In the genomic region with DNA sequence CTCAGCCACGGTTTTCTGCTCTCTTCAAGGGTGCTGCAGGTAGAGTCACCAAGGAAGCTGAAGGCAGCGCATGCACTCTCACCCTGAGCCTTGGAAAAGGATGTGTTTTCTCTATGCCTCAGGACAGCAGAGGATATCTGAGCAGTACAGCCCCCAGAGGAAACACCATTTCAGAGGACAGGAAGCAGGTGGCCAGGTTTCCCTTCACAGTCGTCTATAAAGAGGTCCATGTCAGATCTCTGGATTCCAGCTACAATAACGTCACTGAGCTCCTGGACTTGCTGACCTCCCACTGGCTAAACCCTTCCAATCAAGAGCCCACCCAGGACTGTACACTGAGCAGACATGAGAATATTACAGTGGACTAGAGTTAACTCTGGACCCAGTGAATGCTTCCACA, we compare ENCODE assay signal across 17 mouse cellular contexts.
DNase-seq lines count a peak whose midpoint lies in the region; ATAC-seq and TF ChIP-seq lines count a peak whose summit lies in the region.
"Had no signal": no experiment of that assay in that cellular context is flagged by ENCODE, and none has a peak within 500 bp of the region (broad histone marks: within the 10 kb centered on the region; RNA-seq: fewer than 3 reads in every experiment).

No protein-coding gene starts in this region.

- DNase-seq in heart, adult 11 months, result peak; percentile 96
- DNase-seq in kidney, adult 2 months, result no peak
- peak; percentile 25 for DNase-seq in 416B (ENCODE audit: low read depth)
- no peak for DNase-seq in spleen, adult 18-20 months
- DNase-seq in ovary, postnatal 14 days (ENCODE audit: low spot score), result no peak
- DNase-seq: adrenal gland, postnatal 25 days; cerebellum, postnatal 25 days; kidney, postnatal 36 days; thymus, adult 2 months had no signal

- no peaks in the 10 kb centered on the region for H3K9me3 ChIP-seq in heart, embryonic 11.5 days (replicated peaks; ENCODE audit: control insufficient read depth, low read length)
- H3K9me3 ChIP-seq in kidney, embryonic 16.5 days (ENCODE audit: low read length), result no peaks in the 10 kb centered on the region
- no peaks in the 10 kb centered on the region for H3K9me3 ChIP-seq in heart, embryonic 16.5 days (replicated peaks; ENCODE audit: control insufficient read depth, low read length)
- H3K9me3 ChIP-seq: embryonic facial prominence, embryonic 13.5 days; forebrain, embryonic 10.5 days; G1E; liver, embryonic 12.5 days; neural tube, embryonic 13.5 days had no signal

- H3K36me3 ChIP-seq in heart, embryonic 11.5 days (ENCODE audit: control insufficient read depth, insufficient read depth, low read length), result no peaks in the 10 kb centered on the region
- H3K36me3 ChIP-seq in kidney, embryonic 16.5 days (ENCODE audit: insufficient read depth, low read length), result no peaks in the 10 kb centered on the region
- H3K36me3 ChIP-seq in kidney, adult 2 months (ENCODE audit: control insufficient read depth, insufficient read depth, low read length), result no peaks in the 10 kb centered on the region
- H3K36me3 ChIP-seq in heart, embryonic 16.5 days (ENCODE audit: control insufficient read depth, insufficient read depth), result no peaks in the 10 kb centered on the region
- H3K36me3 ChIP-seq: embryonic facial prominence, embryonic 13.5 days; forebrain, embryonic 10.5 days; G1E; liver, embryonic 12.5 days; neural tube, embryonic 13.5 days had no signal

- no peak overlapping the region for H3K27ac ChIP-seq in heart, embryonic 11.5 days (ENCODE audit: low read depth, low read length)
- peak overlapping the region; percentile 41 for H3K27ac ChIP-seq in kidney, embryonic 16.5 days (ENCODE audit: low read length)
- H3K27ac ChIP-seq in kidney, adult 2 months (ENCODE audit: insufficient read depth, low read depth, low read length), result no peak overlapping the region
- peak overlapping the region; percentile 28; the same call in 1 of the 2 replicates for H3K27ac ChIP-seq in heart, embryonic 16.5 days (ENCODE audit: low read length)
- H3K27ac ChIP-seq: embryonic facial prominence, embryonic 13.5 days; liver, embryonic 12.5 days; neural tube, embryonic 13.5 days had no signal

- H3K9ac ChIP-seq in heart, embryonic 11.5 days (ENCODE audit: low read depth, low read length), result no peak overlapping the region
- H3K9ac ChIP-seq in kidney, embryonic 16.5 days (replicated peaks; ENCODE audit: low read length), result no peak overlapping the region
- no peak overlapping the region for H3K9ac ChIP-seq in heart, embryonic 16.5 days (ENCODE audit: low read length)
- H3K9ac ChIP-seq: embryonic facial prominence, embryonic 13.5 days; liver, embryonic 12.5 days; neural tube, embryonic 13.5 days had no signal

- peaks cover 12% of the 10 kb centered on the region for H3K4me1 ChIP-seq in heart, embryonic 11.5 days (ENCODE audit: control insufficient read depth, insufficient read depth, low read length)
- H3K4me1 ChIP-seq in kidney, embryonic 16.5 days (ENCODE audit: insufficient read depth, low read length), result peaks cover 47% of the 10 kb centered on the region
- peaks cover 13% of the 10 kb centered on the region for H3K4me1 ChIP-seq in kidney, adult 2 months (ENCODE audit: control insufficient read depth, insufficient read depth, low read length)
- H3K4me1 ChIP-seq in heart, embryonic 16.5 days (ENCODE audit: control insufficient read depth, insufficient read depth, low read length), result peaks cover 9% of the 10 kb centered on the region

- H3K4me2 ChIP-seq in heart, embryonic 11.5 days, result no peak overlapping the region
- H3K4me2 ChIP-seq in kidney, embryonic 16.5 days (replicated peaks; ENCODE audit: low read depth, low read length), result no peak overlapping the region
- H3K4me2 ChIP-seq in heart, embryonic 16.5 days (ENCODE audit: low read depth, low read length), result no peak overlapping the region
- H3K4me2 ChIP-seq: embryonic facial prominence, embryonic 13.5 days; liver, embryonic 12.5 days; neural tube, embryonic 13.5 days had no signal

- no peak for TF ChIP-seq CTCF in kidney, adult 2 months (conservative IDR thresholded peaks at IDR 0.05; ENCODE audit: insufficient read depth, insufficient read length, low read depth, low read length)

- no peak overlapping the region for H3K4me3 ChIP-seq in heart, embryonic 11.5 days (ENCODE audit: low read depth, low read length)
- no peak overlapping the region for H3K4me3 ChIP-seq in kidney, embryonic 16.5 days (ENCODE audit: low read length)
- H3K4me3 ChIP-seq in kidney, adult 2 months (ENCODE audit: insufficient read depth, low read depth, low read length), result no peak overlapping the region
- no peak overlapping the region for H3K4me3 ChIP-seq in heart, embryonic 16.5 days (ENCODE audit: low read length)
- H3K4me3 ChIP-seq: embryonic facial prominence, embryonic 13.5 days; forebrain, embryonic 10.5 days; liver, embryonic 12.5 days; neural tube, embryonic 13.5 days had no signal

- WGBS in heart, embryonic 11.5 days (ENCODE audit: insufficient replicate concordance), result 31% methylated on average over 4 of the region's 4 CpGs
- 21% methylated on average over 4 of the region's 4 CpGs for WGBS in kidney, embryonic 16.5 days
- 32% methylated on average over 4 of the region's 4 CpGs for WGBS in kidney, adult 2 months
- 45% methylated on average over 4 of the region's 4 CpGs for WGBS in heart, embryonic 16.5 days

- no peaks in the 10 kb centered on the region for H3K27me3 ChIP-seq in heart, embryonic 11.5 days (ENCODE audit: control insufficient read depth, insufficient read depth, low read length)
- no peaks in the 10 kb centered on the region for H3K27me3 ChIP-seq in kidney, embryonic 16.5 days (ENCODE audit: insufficient read depth, low read length)
- H3K27me3 ChIP-seq in kidney, adult 2 months (replicated peaks; ENCODE audit: control insufficient read depth, insufficient read depth, low read length), result no peaks in the 10 kb centered on the region
- H3K27me3 ChIP-seq in heart, embryonic 16.5 days (ENCODE audit: control insufficient read depth, insufficient read depth, low read length), result no peaks in the 10 kb centered on the region
- H3K27me3 ChIP-seq: neural tube, embryonic 13.5 days had no signal

- no peak for TF ChIP-seq POLR2A in kidney, adult 2 months (IDR thresholded peaks at IDR 0.05; ENCODE audit: low read depth, low read length)

- ATAC-seq in heart, embryonic 11.5 days (replicated peaks; ENCODE audit: insufficient number of reproducible peaks, low FRiP score, low TSS enrichment), result no peak
- ATAC-seq in kidney, embryonic 16.5 days (ENCODE audit: low FRiP score, low TSS enrichment), result peak; percentile 43; the same call in 1 of the 2 replicates
- 0 out of 2 replicates have a peak, but pooled peaks have one; percentile 16 for ATAC-seq in heart, embryonic 16.5 days (replicated peaks; ENCODE audit: extremely low read depth, insufficient read depth, low FRiP score)
- ATAC-seq: liver, embryonic 12.5 days had no signal

Comparison
In these comparisons a context has a peak if more than half of its experiments do, and no peak if none do; other contexts are left out.
1. H3K27ac ChIP-seq: peak in kidney, embryonic 16.5 days (single experiment) and heart, embryonic 16.5 days (single experiment); none in heart, embryonic 11.5 days (single experiment) and kidney, adult 2 months (single experiment).
2. DNase-seq: peak in heart, adult 11 months (single experiment) and 416B (single experiment); none in kidney, adult 2 months (single experiment), spleen, adult 18-20 months (0 of 2) and ovary, postnatal 14 days (single experiment).